Mouse (Mus musculus) ovary, postnatal 14 days (tissue): ENCODE results near the gene Kcnj3.

Source experiments
- DNase-seq: peaks from one replicate; pipeline ENCODE4 v3.0.0; 2022; ENCODE audit warnings: low spot score

Kcnj3 gene

DNA sequence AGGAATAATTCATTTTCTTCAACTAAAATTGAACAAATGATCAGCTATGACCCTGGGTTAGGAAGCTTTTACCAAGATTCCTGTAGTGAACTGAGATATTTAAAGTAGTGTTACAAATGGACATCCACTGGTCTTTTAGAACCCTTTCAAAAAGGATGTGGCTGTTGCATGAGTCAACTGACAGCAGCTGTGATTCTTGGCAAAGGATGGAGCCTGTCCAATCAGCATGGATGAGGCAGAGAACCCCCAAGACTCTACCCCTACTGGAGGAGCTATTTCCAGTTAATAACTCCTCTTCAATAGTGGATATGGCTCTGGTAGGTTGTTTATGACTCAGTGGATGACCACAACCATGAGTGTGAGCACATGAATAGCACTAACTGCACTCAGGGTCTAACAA, 81.5 kb downstream of the Kcnj3 start:
- DNase-seq = no peak

DNA sequence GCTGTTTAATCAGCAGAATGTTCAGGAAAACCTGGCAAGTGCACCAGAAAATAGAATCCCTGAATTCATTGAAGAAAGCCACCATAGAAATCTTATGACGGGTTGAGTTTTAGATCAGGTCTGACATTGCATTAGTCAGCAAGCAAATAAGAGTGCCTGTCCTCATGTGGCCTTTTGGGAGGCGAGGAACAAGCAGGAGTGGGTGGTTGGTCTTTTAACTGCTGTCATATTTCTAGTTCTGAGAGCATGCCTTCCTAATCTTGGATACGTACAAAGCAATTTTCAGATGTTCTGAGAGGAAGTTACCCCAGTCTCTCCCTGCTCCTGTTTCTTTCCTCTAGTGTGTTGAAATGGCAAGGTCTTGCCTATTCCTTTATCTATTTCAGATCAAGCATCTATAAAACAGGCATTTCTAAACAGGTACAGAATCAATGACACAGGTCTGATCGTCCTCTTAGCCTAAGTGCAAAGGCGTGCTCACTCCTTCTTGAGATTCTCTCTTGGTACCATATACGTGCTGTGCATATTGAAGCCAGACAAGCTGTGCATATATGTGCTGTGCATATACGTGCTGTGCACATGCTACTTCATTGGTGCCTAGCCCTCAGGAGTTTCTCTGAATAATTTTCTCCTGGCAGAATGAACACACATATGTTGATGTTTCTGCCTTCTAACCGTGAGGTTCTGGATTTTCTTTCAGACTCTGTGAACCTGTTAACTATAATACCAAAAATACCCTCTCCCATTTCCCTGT, 97.1 kb downstream of the Kcnj3 start:
- no peak for DNase-seq

DNA sequence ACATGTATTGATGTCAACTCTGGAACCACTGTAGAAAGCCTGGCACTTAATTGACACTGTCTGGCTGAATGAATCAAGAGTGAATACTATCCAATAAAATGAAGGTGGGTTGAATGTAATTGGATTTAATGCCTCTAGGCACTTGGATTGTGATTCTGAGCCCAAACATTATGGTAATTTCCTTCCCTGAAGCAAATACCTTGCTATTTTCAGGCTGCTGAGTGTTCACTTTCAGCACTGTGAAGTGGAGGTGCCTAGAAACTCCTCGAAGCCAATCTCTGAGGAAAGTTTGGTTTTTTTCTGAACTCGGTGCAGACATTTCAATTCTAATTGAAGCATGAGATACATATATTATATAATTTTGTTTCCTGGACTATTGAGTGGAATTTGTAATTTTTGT, 99.2 kb downstream of the Kcnj3 start:
- no peak for DNase-seq

DNA sequence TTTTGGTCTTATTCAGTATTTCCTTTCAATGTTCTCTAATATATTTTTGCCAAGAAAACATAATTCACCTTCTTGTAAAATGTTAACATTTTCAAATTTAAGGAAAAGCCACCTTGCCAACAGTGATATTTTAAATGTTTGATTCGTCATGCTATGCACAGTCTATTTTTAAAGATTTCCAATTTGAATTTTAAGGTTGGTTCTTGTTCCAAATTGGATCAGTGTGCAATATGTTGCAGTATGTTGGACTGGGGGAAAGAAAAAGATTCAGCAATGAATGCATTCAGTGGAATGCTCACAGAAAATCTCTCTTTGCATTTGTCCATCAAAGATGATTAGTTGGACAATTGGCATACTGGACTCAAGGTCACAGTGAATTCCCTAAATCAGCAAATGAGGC, 99.7 kb downstream of the Kcnj3 start:
- no peak for DNase-seq

DNA sequence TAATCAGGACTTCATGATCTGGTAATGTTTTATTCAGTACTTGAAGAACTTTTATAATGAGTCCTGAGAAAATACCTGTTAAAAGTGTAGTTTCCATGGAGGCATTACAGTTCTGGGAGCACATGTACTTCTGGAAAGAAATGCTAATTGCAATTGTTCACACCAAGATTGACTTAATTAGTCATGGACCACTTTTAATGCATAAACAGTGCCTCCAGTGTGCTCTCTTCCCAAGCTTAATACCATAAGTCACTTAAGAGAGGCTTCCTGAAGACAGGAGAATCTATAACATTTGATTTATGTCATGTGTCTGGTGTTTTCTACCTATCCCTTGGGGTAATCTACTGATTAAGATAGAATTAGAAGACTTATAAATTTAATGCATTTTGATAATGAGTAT, 111.8 kb downstream of the Kcnj3 start:
- no peak for DNase-seq

DNA sequence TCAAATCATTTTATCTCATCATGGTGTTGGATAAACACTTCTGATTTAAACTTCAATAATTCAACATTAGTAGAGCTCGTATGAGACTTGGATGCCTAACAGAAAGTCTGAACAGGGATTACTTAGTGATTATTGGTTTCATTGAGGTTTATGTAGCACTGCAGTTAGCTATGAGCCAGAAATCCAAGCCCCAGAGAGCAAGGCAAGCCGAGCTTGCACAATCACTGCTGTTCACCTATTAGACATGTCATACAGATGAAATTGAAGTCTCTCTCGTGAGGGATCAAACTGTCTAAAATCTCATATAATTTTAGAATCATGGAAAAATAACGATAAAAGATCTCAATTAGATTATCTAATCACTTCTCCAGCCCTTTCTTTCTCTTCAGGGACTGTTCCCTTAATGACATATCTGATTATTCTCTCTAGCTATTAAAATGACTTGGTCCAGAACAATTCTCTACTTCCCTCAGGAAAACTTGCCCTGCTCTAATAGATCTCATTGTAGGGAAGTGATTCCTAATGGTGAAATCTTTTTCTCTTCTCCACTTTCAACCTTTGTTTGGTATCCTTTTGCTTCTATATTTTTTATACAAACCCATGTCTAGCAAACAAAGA, 122.7 kb downstream of the Kcnj3 start:
- DNase-seq = no peak

DNA sequence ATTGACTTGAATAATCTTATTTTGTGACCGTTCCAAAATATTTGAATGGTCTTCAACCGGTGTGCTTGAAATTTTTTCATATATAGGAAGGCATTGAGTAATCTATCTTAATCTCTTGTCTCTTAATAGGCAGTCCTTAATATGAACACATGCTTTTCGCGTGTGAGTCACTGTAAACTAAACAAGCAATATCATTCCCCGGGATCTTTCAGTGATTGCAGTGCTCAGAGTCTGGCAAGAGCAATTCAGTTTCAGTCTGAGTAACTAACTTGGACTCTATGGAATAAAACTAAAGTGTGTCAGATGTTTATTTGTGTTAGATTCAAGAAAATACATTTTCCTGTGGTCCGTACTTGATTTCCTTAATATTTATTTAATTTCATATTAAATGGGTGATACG, 133.5 kb downstream of the Kcnj3 start:
- DNase-seq = no peak

DNA sequence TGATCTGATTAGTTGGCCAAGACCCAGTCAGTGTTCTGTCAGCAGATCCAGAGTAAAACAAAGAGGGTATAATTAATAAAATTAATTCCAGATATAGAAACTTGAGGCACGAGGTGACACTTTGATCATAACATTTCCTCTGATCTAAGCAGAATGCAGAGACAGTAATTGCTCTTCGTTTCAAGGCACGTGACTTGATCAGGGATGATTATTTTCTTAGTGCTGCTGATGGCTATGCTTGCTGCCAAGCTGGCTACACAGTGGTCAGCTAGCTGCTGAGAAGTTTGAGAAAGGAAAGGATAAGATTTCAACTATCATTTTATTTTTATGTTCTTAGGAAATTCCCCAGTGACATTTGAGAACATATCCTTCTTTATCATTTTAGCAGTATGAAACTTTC, 135.7 kb downstream of the Kcnj3 start:
- no peak for DNase-seq

DNA sequence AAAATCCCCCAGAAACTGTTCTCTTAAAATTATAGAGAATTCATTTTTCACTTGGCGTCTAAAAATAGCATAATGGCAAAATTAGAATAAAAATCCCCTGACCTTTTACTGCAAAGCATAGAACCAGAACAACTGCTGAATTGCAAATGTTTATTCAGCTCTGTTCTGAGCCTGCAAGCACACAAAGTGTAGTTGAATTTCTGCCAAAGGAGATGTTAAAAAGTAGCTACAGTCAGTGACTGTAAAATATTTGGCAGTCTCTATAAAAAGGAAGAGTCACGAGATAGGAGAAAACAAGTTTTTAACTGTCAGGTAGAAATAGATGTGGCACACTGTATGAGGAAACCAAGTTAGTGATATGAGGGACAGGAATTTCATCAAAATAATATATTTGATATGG, 144.5 kb downstream of the Kcnj3 start:
- no peak for DNase-seq

DNA sequence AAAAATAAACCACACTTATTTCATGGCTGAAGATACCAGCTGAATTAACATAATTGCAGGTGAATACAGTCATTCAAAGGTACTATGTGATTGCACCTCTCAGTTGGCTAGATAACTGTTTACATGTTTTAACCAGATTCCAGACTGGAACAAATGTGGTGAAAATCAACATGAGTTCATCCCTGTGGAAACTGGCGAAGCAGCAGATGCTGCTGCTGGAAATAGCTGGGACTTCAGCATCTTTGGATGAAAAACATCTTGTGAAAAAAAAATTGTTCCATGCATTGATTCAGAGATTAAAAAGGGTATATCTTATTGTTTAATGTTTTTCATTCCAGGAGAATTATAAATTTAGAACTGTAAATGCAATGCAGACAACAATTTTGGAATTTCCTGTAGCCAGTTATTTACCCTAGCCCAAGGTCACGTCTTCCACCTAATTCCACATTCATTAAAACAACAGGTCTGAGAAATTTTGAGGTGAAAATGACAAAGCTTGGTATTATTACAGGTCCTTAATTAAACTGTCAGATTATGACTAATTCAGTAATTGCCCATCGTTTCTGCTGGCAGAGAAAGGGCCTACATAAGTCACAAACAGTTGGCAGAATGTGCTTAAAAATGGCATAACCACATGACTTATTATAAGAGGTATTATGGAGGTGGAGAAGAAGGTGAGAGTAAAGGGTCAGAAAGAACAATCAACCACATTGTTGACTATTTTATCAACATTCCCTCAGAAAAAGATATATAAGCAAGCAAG, 155.6 kb downstream of the Kcnj3 start:
- DNase-seq = no peak
